Mouse (Mus musculus) cortical plate, adult 2 months (tissue): Measurements from ENCODE around the gene 1700092M07Rik.

Experiments used
- CTCF ChIP-seq: fragments of 200-500 bp; IDR thresholded peaks from 2 replicates; pipeline ENCODE4 v1.5.1; 2011; ENCODE audit warnings: mild to moderate bottlenecking, control low read depth, low read length; ENCODE audit not compliant: insufficient read depth; ENCODE audit errors: extremely low read depth
- POLR2A ChIP-seq: fragments of 200-500 bp; IDR thresholded peaks from 2 replicates; pipeline ENCODE4 v1.6.1; 2011; ENCODE audit warnings: mild to moderate bottlenecking, low read length, control low read depth; ENCODE audit not compliant: insufficient read depth; ENCODE audit errors: extremely low read depth

GRCm38 (mm10) chr19:8706132-8706667 lies 34.3 kb upstream of the 1700092M07Rik start:
- TF ChIP-seq CTCF = no peak
- no peak for TF ChIP-seq POLR2A
